Mouse (Mus musculus) lung, embryonic 15.5 days (tissue): Measurements from ENCODE around the gene Rbm3. TPM values are rescaled to one million over a fixed set of nuclear protein-coding genes. Genes with fewer than 3 reads are reported as not detected.
"Not testable (repeated sequence)": the region's sequence is repeated elsewhere in the genome, so short reads cannot be mapped to it uniquely, and the experiment has no call there.

ENCODE experiments used
- ATAC-seq: fragments of 200-750 bp; cut with Nextera tagmentation; 2 replicates; pipeline ENCODE4 v1.8.0; 2017; ENCODE audit warnings: moderate number of reproducible peaks, borderline replicate concordance; ENCODE audit not compliant: low FRiP score, low TSS enrichment; ENCODE audit errors: extremely low read depth
- H3K27ac ChIP-seq: fragments of 300-500 bp; sonication (generic); 2 replicates; pipeline ENCODE4 v1.5.1; 2015; ENCODE audit warnings: moderate library complexity, mild to moderate bottlenecking, inconsistent platforms
- H3K27me3 ChIP-seq: fragments of 300-500 bp; sonication (generic); 2 replicates; pipeline ENCODE4 v1.6.1; 2015; ENCODE audit warnings: inconsistent platforms
- H3K36me3 ChIP-seq: fragments of 300-500 bp; sonication (generic); 2 replicates; pipeline ENCODE4 v1.6.1; 2015; ENCODE audit warnings: inconsistent platforms
- H3K4me1 ChIP-seq: fragments of 300-500 bp; sonication (generic); 2 replicates; pipeline ENCODE4 v1.6.1; 2015; ENCODE audit warnings: inconsistent platforms
- H3K4me2 ChIP-seq: fragments of 300-500 bp; sonication (generic); 2 replicates; pipeline ENCODE4 v1.6.1; 2015; ENCODE audit warnings: inconsistent platforms, mild to moderate bottlenecking, moderate library complexity
- H3K4me3 ChIP-seq: fragments of 300-500 bp; sonication (generic); 2 replicates; pipeline ENCODE4 v1.5.1; 2015; ENCODE audit warnings: mild to moderate bottlenecking, inconsistent platforms
- H3K9ac ChIP-seq: fragments of 300-500 bp; sonication (generic); 2 replicates; pipeline ENCODE4 v1.6.1; 2015; ENCODE audit warnings: inconsistent platforms
- H3K9me3 ChIP-seq: fragments of 300-500 bp; sonication (generic); 2 replicates; pipeline ENCODE4 v1.6.1; 2016; ENCODE audit warnings: inconsistent platforms
- WGBS: fragments of 180-500 bp; shearing (Covaris S2); methylation state at CpG from one replicate; pipeline ENCODE4 v1.1.7; 2015; 5-methylcytosine and 5-hydroxymethylcytosine counted together
- polyA plus RNA-seq: library from polyadenylated mRNA; unstranded; fragments of >200 nt; fragmentation: Nextera tagmentation; extraction: Ambion mirVana; gene quantifications from 2 replicates; pipeline ENCODE4 v1.2.1, GENCODE M21; 2015

Gene Rbm3
- polyA plus RNA-seq, 1 experiment from 2014 or later = 508 TPM

GRCm38 (mm10) chrX:8117264-8117663 is 28.4 kb downstream of the Rbm3 start:
- Histone ChIP-seq H3K4me1 (no peaks in the 10 kb centered on the region), H3K9me3 (no peaks in the 10 kb centered on the region)
- ATAC-seq = no peak

GRCm38 (mm10) chrX:8115275-8115674 is 30.4 kb downstream of the Rbm3 start:
- WGBS = 66% methylated on average over 4 of the region's 4 CpGs
- H3K4me2 ChIP-seq = no peak overlapping the region

More at GRCm38 (mm10) chrX:8117264-8117663, 28.4 kb downstream of the Rbm3 start:
- Histone ChIP-seq H3K36me3 (no peaks in the 10 kb centered on the region), H3K4me2 (no peak overlapping the region), H3K9ac (no peak overlapping the region), H3K4me3 (no peak overlapping the region), H3K27ac (no peak overlapping the region), H3K27me3 (no peaks in the 10 kb centered on the region)

GRCm38 (mm10) chrX:8105019-8105418 is 40.7 kb downstream of the Rbm3 start:
- Histone ChIP-seq H3K4me2 (no peak overlapping the region), H3K4me3 (no peak overlapping the region), H3K9ac (no peak overlapping the region), H3K4me1 (0 out of 2 replicates have a peak, but pooled peaks cover 6% of the 10 kb centered on the region), H3K9me3 (no peaks in the 10 kb centered on the region), H3K27ac (no peak overlapping the region), H3K36me3 (no peaks in the 10 kb centered on the region), H3K27me3 (no peaks in the 10 kb centered on the region)
- 85% methylated on average over 3 of the region's 3 CpGs for WGBS
- ATAC-seq = no peak

More at GRCm38 (mm10) chrX:8115275-8115674, 30.4 kb downstream of the Rbm3 start:
- H3K27me3 ChIP-seq = no peaks in the 10 kb centered on the region
- no peak overlapping the region for H3K27ac ChIP-seq
- H3K36me3 ChIP-seq = no peaks in the 10 kb centered on the region
- no peaks in the 10 kb centered on the region for H3K4me1 ChIP-seq
- ATAC-seq = no peak
- no peak overlapping the region for H3K4me3 ChIP-seq
- no peaks in the 10 kb centered on the region for H3K9me3 ChIP-seq
- H3K9ac ChIP-seq = no peak overlapping the region

DNA sequence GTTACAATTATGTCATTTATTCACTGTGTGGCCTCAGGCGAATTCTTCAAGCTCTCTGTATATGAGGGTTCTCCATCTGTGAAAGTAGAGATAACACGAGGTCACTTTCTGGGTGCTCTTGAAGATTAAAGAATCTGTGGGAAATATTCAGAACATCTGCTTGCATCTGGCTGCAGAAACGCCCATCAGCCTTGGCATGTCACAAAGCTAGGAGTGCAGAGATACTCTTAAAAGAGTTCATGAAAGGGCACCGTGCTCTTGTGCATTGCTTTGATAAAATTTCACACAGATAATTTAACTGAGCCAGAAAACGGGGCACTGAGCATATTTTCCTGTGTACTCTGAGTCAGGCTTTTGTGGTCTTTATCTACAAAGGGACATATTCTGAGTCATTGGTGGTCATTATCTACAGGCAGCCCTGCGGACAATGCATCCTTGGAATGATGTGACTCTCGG is 43.4 kb downstream of the Rbm3 start:
- Histone ChIP-seq H3K9me3 (no peaks in the 10 kb centered on the region), H3K9ac (no peak overlapping the region), H3K27ac (no peak overlapping the region), H3K4me1 (0 out of 2 replicates have a peak, but pooled peaks cover 6% of the 10 kb centered on the region), H3K36me3 (no peaks in the 10 kb centered on the region), H3K4me2 (no peak overlapping the region), H3K27me3 (no peaks in the 10 kb centered on the region), H3K4me3 (no peak overlapping the region)
- ATAC-seq = no peak
- 37% methylated on average over 7 of the region's 7 CpGs for WGBS

DNA sequence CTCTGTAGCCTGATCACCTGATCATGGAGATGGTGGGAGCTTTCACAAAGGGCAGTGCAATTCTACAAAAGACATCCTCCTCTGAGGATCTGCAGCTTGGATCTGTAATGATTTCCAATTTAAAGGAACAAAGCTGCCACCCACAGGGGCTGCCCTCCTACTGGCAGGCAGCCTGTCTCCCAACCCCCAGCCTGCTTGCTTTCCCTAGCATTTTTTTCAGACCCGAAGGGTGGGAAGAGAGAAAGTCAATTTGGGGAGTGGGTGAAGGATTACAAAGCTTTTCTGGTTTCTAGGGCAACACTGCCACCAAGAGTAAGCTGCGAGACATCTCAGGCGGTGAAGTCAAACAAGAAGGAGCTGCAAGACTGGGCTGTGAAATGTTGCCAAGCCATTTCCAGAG is 44.7 kb downstream of the Rbm3 start:
- Histone ChIP-seq H3K4me3 (no peak overlapping the region), H3K9me3 (no peaks in the 10 kb centered on the region), H3K27me3 (no peaks in the 10 kb centered on the region), H3K4me1 (0 out of 2 replicates have a peak, but pooled peaks cover 6% of the 10 kb centered on the region), H3K9ac (no peak overlapping the region), H3K27ac (no peak overlapping the region), H3K36me3 (no peaks in the 10 kb centered on the region), H3K4me2 (peak overlapping the region; percentile 22; the same call in 1 of the 2 replicates)
- WGBS = 15% methylated on average over 3 of the region's 3 CpGs
- no peak for ATAC-seq

GRCm38 (mm10) chrX:8099435-8099834 is 46.2 kb downstream of the Rbm3 start:
- no peak for ATAC-seq
- H3K27ac ChIP-seq = no peak overlapping the region
- H3K9ac ChIP-seq = no peak overlapping the region
- WGBS = 51% methylated on average over 4 of the region's 4 CpGs
- no peaks in the 10 kb centered on the region for H3K9me3 ChIP-seq
- H3K4me2 ChIP-seq = no peak overlapping the region
- no peaks in the 10 kb centered on the region for H3K27me3 ChIP-seq
- H3K4me1 ChIP-seq = 0 out of 2 replicates have a peak, but pooled peaks cover 6% of the 10 kb centered on the region
- H3K36me3 ChIP-seq = no peaks in the 10 kb centered on the region
- H3K4me3 ChIP-seq = no peak overlapping the region

GRCm38 (mm10) chrX:8096787-8097242 is 48.9 kb downstream of the Rbm3 start:
- H3K9ac ChIP-seq = no peak overlapping the region
- 0 out of 2 replicates have a peak, but pooled peaks cover 6% of the 10 kb centered on the region for H3K4me1 ChIP-seq
- no peaks in the 10 kb centered on the region for H3K36me3 ChIP-seq
- H3K9me3 ChIP-seq = no peaks in the 10 kb centered on the region
- WGBS = 12% methylated on average over 15 of the region's 19 CpGs
- peak overlapping the region; percentile 23; the same call in 1 of the 2 replicates for H3K4me3 ChIP-seq
- peak; percentile 95 for ATAC-seq
- H3K27me3 ChIP-seq = no peaks in the 10 kb centered on the region
- peak overlapping the region; percentile 37; the same call in 1 of the 2 replicates for H3K27ac ChIP-seq
- H3K4me2 ChIP-seq = peak overlapping the region; percentile 48

GRCm38 (mm10) chrX:8096068-8096786 is 49.5 kb downstream of the Rbm3 start:
- WGBS = 16% methylated on average over 4 of the region's 48 CpGs
- H3K9ac ChIP-seq, H3K27me3 ChIP-seq: not testable (repeated sequence)

GRCm38 (mm10) chrX:8095546-8095945 is 50.1 kb downstream of the Rbm3 start:
- Histone ChIP-seq H3K4me1 (0 out of 2 replicates have a peak, but pooled peaks cover 1% of the 10 kb centered on the region), H3K27ac (no peak overlapping the region), H3K27me3 (no peaks in the 10 kb centered on the region), H3K9me3 (no peaks in the 10 kb centered on the region), H3K9ac (no peak overlapping the region), H3K36me3 (no peaks in the 10 kb centered on the region), H3K4me2 (peak overlapping the region; percentile 43), H3K4me3 (peak overlapping the region; percentile 31)
- 75% methylated on average over 10 of the region's 10 CpGs for WGBS
- ATAC-seq = no peak

More at GRCm38 (mm10) chrX:8096068-8096786, 49.5 kb downstream of the Rbm3 start:
- Histone ChIP-seq H3K4me3 (peak overlapping the region; percentile 31), H3K4me2 (peak overlapping the region; percentile 48), H3K27ac (0 out of 2 replicates have a peak overlapping the region, but pooled peaks have one; percentile 33)
- not testable (repeated sequence) for H3K36me3 ChIP-seq, H3K4me1 ChIP-seq, H3K9me3 ChIP-seq
- peak; percentile 94 for ATAC-seq

- not testable (repeated sequence) for H3K9ac ChIP-seq, H3K27me3 ChIP-seq, H3K4me3 ChIP-seq, H3K9me3 ChIP-seq, ATAC-seq, H3K4me1 ChIP-seq, H3K27ac ChIP-seq, H3K4me2 ChIP-seq, H3K36me3 ChIP-seq
- 75% methylated on average over 4 of the region's 5 CpGs for WGBS
Measured at GRCm38 (mm10) chrX:8090954-8091347, 54.7 kb downstream of the Rbm3 start.

DNA sequence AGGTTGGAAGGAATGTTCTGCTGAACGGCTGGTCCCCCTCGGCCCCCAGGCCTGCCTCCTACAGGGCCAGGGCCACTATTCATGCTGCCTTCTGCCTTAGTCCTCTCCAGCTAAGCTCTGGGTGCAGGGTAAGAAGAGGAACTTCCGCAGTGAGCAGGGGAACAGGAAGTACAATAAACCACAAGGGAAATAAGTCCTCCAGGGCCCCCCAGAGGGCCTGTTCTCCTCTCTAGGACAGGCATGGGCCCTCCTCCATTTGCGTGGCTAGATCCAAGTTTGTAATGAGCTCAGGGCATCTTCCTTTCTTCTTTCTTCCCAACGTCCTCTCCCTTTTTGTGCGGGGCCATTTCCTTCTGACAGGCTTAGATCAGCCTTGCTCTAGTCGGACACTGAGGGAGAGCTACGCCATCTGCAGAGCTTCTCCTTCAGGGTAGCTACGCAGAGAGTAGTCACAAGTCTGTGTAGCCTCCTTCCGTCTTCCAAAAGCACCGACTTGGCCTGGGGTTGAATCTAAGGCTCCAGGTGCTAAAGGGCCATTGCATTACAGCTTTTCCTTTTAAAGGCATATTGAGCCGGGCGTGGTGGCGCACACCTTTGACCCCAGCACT is 55.2 kb downstream of the Rbm3 start, which contains the start of gene Was:
Gene Was, minus strand, starts transcription at position 153 of the 608 bp plus-strand sequence.
- Histone ChIP-seq H3K4me2 (no peak within 1 kb of the TSS), H3K27me3 (no peaks in the 10 kb centered on the region), H3K4me3 (no peak within 1 kb of the TSS), H3K27ac (no peak within 1 kb of the TSS), H3K9me3 (no peaks in the 10 kb centered on the region), H3K9ac (no peak within 1 kb of the TSS), H3K4me1 (no peaks in the 10 kb centered on the region), H3K36me3 (no peaks in the 10 kb centered on the region)
- ATAC-seq = no peak
- WGBS = 83% methylated on average over 14 of the region's 14 CpGs

GRCm38 (mm10) chrX:8089746-8090145 is 55.9 kb downstream of the Rbm3 start:
- no peak overlapping the region for H3K9ac ChIP-seq
- H3K4me1 ChIP-seq = no peaks in the 10 kb centered on the region
- no peaks in the 10 kb centered on the region for H3K36me3 ChIP-seq
- H3K27me3 ChIP-seq = no peaks in the 10 kb centered on the region
- WGBS = 82% methylated on average over 3 of the region's 3 CpGs
- ATAC-seq = no peak
- H3K4me2 ChIP-seq = no peak overlapping the region
- no peak overlapping the region for H3K27ac ChIP-seq
- no peaks in the 10 kb centered on the region for H3K9me3 ChIP-seq
- H3K4me3 ChIP-seq = no peak overlapping the region
